Mouse (Mus musculus) common myeloid progenitor, adult 5-6 weeks (primary cell): ENCODE data around the gene Spindoc. TPM values are rescaled to one million over a fixed set of nuclear protein-coding genes. Genes with fewer than 3 reads are reported as not detected.
A peak's percentile ranks its signal among the peaks of the same experiment; 100 is the strongest.

Source experiments
- ATAC-seq: replicated peaks from 2 replicates; pipeline ENCODE4 v1.8.0; 2016; ENCODE audit warnings: low read depth, mild to moderate bottlenecking, moderate TSS enrichment, inconsistent platforms; ENCODE audit not compliant: poor library complexity, severe bottlenecking
- total RNA-seq: library from RNA; stranded (forward); fragments of 200-1000, 187-1606 nt; gene quantifications from 2 replicates; pipeline ENCODE4 v1.2.3, GENCODE M21; 2017

Gene Spindoc
- total RNA-seq: 9.1 and 11.8 TPM in 2 replicates

DNA sequence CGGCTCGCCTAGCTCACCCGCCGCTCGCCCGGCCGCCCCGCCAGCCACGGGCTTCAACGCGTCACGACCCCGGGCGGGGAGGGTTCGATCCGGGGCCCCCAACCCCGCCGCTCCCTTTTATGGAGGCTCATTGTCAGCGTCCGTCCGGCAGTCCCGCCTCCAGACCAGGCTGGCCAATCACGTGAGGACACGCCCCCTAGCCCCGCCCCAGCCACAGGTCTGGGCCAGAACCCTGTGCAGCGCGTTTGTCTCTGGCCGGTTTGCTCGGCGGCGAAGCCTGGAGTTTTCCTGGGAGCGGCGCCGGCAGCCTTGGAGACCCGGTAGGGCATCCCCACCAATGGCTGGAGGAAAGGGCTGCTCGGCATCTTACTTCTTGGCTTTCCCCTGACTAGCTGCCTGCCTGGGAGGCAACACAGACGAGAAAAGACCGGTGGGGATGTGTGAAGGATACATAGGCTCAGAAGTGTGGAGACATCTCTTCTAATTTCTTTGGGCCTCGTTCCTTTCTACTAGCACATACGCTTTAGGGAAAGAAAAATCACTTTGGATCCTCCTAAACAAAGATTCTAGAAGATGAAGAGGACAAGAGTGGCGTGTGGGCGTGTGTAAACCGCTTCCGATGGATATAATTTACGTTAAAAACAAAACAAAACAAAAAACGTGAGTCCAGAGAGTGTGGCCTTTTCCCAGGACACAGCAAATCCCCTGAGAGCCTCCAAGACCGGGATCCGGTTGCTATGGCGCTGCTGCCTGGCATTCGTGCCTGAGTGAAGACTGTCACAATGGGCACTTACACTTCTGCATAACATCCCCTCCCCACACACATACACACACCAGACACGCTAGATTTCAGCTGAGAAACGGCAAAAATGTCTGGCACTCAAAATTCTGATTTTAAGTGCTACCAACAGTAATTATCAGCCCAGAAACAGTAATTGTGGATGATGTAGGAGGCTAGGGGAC, at the start of gene Spindoc:
Gene Spindoc (minus strand): TSS at position 92 of the 963 bp plus-strand sequence.
- peak; percentile 95 for ATAC-seq

DNA sequence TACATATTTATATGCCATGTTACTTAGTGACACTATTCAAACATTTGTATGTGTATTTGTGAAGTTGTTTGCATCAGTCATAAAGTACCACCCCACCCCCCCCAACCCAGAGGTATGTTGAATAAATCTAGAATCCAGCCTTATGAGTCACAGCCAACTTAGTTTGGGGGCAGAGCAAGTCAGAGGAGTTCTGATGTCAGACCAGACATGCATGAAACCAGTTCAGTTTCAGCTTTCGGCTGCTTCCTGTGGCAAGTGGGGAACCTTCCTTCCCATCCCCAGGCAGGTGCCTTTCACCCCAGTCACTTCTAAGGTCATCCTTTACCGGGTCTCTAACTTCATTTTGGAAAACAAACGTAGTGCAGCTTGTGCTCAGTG, 42.6 kb upstream of the Spindoc start:
- ATAC-seq: no peak

DNA sequence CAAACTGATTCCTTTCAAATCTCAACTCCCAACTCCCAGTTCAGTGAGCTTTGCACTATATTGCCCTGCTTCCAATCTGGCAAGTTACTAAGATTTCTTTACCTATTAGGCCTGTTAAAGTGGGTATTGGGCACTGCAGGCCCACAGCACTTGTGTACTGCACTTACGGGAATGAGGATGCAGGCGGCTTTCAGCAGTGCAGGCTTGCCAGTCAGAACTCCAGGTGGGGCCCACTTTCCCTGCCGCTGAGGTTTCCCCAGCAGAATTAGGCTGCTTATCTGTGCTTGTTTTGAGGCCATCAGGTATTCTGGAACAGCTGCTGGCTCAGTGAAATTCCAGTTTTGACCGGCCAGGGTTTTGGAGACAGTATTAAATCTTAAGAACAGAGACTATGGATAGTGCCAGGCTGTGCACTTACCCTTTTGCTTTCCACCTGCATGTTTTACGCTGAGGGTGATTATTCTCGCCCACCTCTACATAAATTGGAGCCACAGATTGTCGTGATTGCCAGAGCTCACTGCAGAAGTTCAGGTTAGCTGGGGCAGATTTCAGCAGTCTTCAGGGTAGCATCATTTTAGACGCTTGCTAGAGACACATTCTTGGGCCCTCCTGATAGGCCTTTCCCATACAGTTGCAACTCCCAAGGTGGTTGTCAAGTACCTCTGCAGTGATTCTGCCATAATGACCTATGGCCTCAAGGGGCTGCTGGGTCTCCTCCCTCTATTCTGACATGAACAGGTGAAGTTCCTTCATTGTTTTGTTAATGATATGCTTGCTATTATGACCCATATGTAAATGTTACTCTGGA, 42.0 kb upstream of the Spindoc start:
- ATAC-seq: no peak

DNA sequence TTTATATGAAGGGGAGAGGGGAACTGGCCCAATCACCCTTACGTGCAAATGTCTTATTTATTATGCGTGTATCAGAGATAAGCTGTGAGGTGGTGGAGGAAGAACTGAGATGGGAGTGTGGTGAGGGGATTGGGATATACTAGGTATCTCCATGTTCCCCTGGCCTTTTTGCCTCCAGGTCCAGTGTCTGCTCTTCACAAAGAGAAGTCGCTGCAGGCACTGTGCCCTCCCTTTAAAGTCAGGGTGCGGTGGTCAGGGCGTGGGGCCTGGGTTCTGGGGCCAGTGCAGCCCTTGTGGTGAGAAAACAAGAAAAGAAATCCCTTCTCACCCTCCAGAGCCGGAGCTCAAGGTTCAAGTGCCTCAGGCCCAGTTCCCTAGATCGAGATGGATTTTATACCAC, 41.3 kb upstream of the Spindoc start:
- ATAC-seq: no peak

DNA sequence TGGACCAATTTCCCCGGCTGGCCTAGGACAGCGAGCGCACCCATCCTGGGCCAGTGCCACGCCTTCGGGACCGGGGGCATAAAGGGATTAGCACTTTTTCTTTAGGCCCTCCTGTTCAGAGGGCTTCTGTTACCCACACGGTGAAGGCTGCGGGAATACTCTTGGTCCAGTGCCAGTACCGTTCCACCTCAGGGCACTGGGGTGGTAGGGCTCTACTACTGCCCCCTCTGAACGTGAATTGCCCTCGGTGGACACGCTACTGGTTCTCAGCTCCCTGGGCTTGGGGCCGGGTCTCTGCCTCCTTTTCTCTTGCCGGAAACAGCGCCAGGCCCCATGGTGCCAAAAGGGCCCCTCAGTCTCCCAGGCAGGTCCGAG, 40.8 kb upstream of the Spindoc start:
- no peak for ATAC-seq

DNA sequence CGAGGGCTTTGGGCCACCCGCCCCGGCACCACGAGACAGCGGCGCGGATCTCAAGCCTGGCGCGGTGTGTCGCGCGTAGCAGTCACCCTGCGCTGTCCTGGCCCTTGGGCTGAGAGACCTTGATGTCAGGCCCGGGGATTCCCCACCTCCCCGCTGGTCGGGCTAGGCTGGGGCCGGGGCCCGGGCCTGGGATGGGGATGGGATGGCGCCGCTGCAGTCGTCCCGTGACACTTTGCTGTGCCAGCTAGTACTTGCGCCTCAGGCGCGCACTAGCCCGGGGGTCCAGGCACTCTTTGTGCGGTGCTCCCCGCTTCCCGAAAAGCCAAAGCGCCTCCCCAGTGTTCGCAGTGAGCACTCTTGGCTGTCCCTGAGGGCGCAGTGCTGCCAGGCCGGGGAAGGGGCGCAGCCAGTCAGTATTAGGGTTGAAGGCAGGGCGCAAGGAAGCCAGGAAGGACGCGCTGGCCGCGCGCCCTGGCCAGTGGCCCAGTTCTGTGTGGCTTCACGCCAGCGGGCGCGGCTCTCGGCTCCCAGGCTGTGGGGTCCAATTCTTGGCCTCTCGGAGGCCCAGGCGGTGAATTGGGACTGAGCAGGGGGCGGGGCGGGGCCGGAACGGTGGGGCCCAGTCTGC, 40.3 kb upstream of the Spindoc start:
- no peak for ATAC-seq

DNA sequence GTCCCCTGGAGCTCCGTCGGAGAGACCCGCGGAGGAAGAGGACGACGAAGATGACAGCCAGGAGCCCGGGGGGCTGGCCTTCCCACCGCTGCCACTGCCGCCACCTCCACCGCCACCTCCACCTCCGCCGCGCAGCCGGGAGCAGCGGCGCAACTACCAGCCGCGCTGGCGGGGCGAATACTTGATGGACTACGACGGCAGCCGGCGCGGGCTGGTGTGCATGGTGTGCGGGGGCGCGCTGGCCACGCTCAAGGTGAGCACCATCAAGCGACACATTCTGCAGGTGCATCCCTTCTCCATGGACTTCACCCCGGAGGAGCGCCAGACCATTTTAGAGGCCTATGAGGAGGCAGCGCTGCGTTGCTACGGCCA, 39.8 kb upstream of the Spindoc start:
- ATAC-seq: no peak

DNA sequence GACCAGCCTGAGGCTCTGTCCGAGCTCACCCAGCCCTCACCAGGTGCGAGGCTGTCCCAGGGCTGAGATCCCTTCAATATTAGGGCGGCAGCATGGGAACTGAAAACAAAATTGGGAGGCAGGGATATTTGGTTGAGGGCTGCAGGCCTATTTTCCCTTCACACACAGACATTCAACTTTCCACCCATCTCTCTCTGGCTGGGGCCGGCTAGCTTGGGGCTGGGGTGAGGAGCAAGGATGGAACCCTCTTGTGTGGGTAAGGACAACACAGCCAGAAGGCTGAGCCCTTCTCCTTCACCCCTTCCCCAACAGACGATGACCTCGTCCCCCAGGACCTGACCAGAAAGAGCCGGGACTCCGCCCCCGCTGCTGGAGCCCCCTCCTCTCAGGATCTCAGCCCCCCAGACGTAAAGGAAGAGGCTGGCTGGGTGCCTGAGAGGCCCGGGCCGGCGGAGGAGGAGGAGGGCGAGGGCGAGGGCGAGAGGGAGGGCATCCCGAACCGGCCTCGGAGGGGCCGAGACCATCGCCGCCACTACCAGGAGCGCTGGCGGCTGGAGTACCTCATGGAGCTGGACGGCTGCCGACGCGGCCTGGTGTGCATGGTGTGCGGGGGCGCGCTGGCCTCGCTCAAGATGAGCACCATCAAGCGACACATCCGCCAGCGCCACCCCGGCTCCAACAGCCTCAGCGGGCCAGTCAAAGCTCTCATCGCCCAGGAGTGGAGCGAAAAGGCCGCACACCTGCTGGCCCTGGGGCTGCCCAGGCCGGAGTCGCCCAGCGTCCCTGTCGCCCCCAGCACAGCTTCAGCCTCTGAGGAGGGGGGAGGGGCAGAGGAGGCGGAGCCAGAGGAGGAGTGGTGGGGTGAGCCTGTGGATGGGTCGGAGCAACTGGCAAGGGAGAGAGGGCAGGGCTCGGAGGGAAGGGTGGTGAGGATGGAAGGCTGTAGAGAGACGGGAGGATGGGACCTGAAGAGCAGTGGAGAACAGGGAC, 39.1 kb upstream of the Spindoc start:
- ATAC-seq: no peak

DNA sequence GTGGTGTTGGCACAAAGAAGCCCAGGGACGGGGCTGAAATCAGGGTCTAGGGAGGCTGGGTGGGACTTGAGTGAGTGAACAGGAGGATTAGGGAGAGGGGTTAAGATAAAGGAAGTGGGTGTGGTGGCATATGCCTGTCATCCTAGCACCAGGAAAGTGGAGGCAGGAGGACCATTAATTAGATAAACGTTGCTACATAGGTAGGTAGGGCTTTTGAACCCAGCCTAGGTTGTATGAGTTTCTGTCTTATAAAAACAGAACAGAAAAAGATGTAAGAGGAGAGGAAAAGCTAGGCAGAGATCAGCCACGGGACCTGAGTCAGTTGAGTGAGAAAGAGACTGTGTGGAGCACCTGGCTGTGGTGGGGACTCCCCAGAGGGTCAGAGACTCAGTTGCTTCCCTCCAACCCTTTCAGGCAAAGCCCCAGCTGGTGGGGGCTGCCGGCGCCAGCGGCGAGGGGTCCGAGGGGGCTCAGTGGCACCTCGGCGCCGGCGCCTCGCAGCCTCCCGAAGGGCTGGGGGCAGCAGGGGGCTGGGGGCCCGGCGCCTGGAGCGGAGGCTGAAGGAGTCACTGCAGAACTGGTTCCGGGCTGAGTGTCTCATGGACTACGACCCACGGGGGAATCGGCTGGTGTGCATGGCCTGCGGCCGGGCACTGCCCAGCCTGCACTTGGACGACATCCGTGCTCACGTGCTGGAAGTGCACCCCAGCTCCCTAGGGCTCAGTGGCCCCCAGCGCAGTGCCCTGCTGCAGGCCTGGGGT, 38.2 kb upstream of the Spindoc start:
- no peak for ATAC-seq

DNA sequence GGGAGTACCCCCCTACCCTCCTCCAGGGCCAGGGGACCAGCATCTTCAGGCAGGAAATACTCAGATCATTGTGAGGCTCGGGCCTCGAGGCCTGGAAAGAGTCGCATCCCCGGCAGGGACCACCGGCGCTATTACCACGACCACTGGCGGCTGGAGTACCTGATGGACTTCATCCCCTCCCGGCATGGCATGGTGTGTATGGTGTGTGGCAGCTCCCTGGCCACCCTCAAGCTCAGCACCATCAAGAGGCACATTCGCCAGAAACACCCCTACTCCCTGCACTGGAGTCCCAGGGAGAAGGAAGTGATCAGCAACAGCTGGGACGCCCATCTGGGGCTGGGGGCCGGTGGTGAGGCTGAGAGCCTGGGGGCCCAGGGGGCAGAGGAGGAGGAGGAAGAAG, 37.3 kb upstream of the Spindoc start:
- ATAC-seq: no peak

DNA sequence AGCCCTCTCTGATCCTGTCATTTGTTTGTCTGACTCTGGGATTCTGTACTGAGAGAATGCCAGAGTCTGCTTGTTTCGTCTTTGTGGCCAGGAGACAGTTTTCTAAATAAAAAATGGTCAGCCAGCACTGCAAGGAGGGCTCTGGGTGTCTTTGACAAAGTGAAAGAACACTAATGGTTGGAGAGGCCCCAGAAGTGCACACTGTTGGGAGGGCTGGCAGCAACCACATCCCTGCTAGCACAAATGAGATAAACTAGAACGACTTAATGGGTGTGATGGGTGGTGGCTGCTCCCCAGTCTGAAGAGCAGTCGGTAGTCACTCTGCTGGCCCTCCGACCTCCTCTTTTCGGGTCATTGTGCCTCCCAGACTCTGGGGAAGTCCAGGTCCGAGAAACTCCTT, 36.3 kb upstream of the Spindoc start:
- 0 out of 2 replicates have a peak, but pooled peaks have one; percentile 33 for ATAC-seq

DNA sequence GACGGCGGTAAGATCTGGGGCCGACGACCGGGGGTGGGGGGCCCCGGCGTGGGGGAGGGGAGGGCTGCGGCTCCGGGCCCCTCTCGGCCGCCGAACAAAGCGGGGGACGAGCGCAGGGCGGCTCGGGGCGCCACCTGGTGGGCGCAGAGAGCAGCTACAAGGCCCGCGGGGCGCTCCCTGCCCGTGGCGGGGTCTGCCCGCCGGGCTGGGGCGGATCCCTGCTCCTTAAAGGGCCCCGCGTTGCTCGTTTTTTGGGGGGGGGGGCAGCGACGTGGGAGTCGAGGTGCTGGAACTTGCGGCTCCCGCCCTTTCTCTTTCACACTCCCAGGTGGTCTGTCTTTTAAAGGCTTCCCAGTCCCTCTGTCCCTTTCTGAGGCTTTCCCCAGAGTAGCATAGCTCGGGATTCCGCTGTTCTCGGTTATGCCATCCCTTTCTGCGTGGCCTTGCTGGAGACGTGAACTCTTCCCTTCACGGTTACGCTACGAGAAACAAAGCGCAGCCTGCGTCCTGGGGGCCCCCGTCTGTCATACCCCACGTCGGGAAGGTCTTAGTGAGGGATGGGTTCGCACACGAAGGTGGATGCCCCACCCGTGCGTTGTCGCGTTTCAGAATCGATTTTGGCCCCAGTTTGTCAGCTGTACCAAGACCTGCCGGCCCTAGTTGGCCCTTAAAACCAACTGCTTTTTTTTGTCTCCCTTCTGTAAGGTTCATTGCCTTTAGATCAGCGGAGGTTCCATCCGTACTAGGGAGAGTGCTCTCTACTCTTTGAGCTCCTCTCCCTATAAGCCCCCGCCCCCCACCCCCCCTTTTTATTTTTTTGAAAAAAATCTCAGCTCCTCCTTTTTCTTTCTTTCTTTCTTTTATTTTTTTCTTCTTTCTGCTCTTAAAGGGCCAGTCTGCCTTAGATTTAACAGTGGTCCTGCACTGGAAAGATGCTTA, 35.4 kb upstream of the Spindoc start:
- ATAC-seq: peak; percentile 70

DNA sequence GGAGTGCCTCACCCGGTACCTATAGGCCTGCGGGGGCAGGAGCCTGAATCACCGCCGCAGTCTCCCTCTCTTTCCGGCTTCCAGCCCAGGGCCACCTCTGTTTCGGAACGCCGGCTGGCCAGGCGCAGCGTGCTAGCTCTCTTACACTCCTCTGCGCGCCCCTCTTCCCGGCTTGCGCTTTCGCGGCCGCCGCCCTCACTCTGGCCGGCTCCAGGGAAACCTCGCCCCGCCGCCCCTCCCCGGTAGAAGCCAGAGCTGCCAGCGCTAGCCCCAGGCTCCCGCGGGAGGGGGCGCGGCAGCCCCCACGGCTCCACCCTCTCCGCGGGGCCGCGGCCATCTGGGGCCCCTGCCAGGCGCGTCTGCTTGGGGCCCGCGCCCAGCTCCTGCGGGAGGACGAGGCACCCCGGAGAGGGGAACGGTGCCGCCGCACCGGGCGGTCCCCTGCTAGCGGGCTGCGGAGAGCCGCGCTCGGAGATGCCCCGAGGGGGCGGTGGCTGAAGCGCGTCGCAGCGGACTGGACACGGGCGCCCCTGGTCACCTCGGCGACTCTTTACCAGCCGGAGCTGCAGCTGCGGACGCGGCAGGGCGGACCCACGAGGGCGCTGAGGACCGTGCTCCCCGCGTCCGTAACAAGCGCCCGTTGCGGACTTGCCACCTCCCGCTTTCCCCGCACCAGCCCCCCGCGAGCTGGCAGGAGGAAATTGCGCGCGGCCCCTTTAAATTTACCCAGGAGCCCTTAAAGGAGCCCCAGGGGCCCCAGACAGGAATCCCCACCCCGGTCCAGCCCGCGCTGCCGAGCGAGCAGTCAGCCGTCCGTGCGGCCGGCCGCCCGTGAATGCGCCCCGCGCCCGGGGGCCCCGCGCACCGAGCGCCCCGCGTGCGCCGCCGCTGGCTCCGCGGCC, 34.3 kb upstream of the Spindoc start, which contains the start of gene 2700081O15Rik:
Gene 2700081O15Rik (plus strand): TSS at position 792 of the 902 bp plus-strand sequence.
- ATAC-seq: 0 out of 2 replicates have a peak, but pooled peaks have one; percentile 12

DNA sequence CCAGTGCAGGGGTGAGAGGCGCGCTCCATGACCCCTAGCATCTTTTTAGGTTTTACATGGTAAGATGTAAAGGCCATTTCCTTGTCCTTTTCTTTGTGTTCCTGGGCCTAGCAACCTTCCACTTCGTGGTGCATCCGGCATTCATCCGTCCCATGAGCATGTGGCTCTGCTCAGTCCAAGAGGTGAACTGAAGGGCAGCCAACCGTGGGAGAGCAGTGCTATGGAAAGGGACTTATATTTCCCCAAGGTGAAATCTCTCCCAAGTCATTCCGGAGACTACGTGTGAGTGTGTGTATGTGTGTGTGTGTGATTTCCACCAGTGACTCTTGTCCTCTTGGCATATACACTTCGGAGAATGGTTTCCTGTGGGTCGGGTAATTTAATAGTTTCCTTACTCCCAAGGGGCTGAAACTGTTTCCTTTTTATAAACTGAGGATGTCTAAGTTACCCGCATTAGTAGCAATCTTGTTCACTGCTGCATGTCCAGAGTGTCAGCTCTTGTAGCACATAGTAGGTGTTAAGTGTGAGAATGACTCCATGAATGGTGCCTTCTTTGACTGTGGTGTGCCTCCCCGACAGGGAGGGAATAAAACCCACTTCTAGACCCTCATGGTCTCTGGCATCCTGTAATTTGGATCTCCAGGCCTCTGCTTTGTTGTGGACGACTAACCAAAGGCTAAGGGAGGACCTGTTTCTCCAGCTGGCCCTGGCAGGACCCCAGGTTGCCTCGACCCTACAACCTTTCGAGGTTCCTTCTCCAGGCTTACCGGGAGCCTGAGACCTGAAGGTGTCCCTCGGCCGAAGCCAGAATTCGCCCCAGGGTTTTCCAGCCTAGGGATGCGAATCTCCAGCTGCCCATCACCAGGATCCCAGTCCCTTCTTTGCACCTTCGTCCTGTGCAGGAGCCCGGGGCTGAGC, 33.4 kb upstream of the Spindoc start:
- no peak for ATAC-seq

DNA sequence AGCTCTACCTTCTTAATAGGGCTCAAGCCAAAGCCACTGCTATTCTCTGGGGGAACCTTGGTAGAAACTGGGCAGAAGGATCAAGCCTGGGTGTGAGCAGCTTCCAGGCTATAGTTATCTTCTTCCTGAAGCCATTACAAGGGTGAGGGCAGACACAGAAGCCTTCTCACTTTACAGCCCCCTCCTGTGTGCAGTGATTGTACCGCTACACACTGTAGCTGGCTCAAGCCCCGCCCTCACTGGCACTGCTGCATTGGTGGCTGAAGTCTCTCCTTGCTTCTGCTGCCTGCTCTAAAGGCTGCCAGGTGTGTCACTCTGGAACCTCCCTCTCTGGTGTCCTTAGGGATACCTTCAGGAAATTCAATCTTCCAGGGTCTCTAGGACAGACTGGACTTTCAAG, 29.6 kb upstream of the Spindoc start:
- no peak for ATAC-seq
